Mouse (Mus musculus): Measurements from ENCODE around the gene Lemd1. TPM values are rescaled to one million over a fixed set of nuclear protein-coding genes. Genes with fewer than 3 reads are reported as not detected.

Gene Lemd1
- polyA plus RNA-seq, 1 experiment from 2014 or later: not detected

DNA sequence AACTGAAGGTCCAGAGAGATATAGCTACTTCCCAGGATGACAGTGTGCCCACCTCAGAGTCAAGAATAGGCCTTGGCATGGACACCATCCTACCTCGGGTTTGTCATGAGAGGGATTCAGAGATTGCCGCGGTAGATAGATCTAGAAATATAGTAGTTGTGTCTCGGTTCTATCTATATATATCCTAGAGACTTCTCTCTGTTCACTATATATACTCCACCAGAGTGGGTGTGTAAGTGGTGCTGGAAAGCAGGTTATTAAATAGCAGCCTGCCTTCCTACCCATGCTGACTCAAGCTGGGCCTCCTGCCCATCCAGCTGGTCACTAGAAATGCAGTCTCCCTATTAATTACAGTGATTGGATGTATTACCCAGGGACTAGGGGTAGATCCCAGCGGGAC, 11.5 kb downstream of the Lemd1 start:
- H3K9ac ChIP-seq: no peak overlapping the region

DNA sequence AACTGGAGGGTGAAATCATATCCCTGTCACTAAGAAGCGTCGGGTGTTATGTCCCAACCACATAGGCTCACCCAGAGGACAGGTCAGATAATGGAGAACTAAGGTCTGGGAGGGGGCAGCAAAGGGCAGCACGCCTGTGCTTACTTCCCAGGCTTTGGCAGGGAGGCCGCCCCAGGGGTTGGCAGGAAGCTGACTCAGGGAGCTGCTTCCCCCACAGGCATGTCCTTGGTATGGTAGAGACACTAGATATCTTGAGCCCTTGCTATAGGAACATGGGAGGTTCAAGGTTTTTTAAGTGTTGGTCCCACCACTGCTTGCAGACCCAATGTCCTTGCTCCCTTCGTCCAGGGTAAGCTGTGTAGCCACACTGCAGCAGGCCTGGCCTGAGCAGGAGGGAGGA, 14.7 kb downstream of the Lemd1 start:
- H3K9ac ChIP-seq: no peak overlapping the region
- H3K4me3 ChIP-seq: no peak overlapping the region
- H3K27me3 ChIP-seq (replicated peaks): peaks cover 42% of the 10 kb centered on the region
- no peak overlapping the region for H3K4me2 ChIP-seq
- 42% methylated on average over 5 of the region's 5 CpGs for WGBS
- H3K9me3 ChIP-seq (replicated peaks): no peaks in the 10 kb centered on the region
- H3K4me1 ChIP-seq (replicated peaks): peaks cover 34% of the 10 kb centered on the region
- no peak for ATAC-seq (ENCODE audit: insufficient number of reproducible peaks, low FRiP score)
- no peaks in the 10 kb centered on the region for H3K36me3 ChIP-seq
- no peak overlapping the region for H3K27ac ChIP-seq (ENCODE audit: poor library complexity, severe bottlenecking)

More for the DNA sequence above, 11.5 kb downstream of the Lemd1 start:
- H3K27ac ChIP-seq (ENCODE audit: poor library complexity, severe bottlenecking): no peak overlapping the region
- WGBS: 82% methylated on average over 5 of the region's 5 CpGs
- peaks cover 36% of the 10 kb centered on the region for H3K4me1 ChIP-seq (replicated peaks)
- no peaks in the 10 kb centered on the region for H3K36me3 ChIP-seq
- peaks cover 62% of the 10 kb centered on the region for H3K27me3 ChIP-seq (replicated peaks)
- ATAC-seq (ENCODE audit: insufficient number of reproducible peaks, low FRiP score): no peak
- no peak overlapping the region for H3K4me2 ChIP-seq
- no peaks in the 10 kb centered on the region for H3K9me3 ChIP-seq (replicated peaks)
- H3K4me3 ChIP-seq: no peak overlapping the region

DNA sequence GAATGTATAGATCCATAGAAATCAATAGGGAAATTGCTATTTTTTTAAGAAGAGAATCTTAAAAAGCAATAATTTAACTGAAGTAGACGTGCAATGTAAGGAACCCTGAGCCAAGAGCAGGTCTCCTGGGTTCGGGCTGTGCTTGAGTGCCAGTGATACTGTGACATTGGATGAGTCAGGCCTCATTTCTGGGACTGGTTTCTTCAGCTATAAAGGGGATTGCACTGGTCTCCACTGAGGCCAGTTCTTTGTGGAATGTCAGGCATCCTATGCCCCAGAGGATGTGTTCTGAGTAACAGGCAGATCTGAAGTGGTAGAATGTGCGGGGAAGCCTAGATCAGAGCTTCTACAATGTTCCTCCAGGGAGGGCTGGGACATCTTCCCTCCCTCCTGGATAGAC, 15.6 kb downstream of the Lemd1 start:
- Histone ChIP-seq H3K4me3 (no peak overlapping the region), H3K27ac (ENCODE audit: poor library complexity, severe bottlenecking) (no peak overlapping the region), H3K27me3 (replicated peaks) (peaks cover 42% of the 10 kb centered on the region), H3K4me1 (replicated peaks) (peaks cover 38% of the 10 kb centered on the region), H3K4me2 (no peak overlapping the region), H3K9ac (no peak overlapping the region), H3K36me3 (no peaks in the 10 kb centered on the region), H3K9me3 (replicated peaks) (no peaks in the 10 kb centered on the region)
- ATAC-seq (ENCODE audit: insufficient number of reproducible peaks, low FRiP score): no peak
- 53% methylated on average over 3 of the region's 3 CpGs for WGBS

DNA sequence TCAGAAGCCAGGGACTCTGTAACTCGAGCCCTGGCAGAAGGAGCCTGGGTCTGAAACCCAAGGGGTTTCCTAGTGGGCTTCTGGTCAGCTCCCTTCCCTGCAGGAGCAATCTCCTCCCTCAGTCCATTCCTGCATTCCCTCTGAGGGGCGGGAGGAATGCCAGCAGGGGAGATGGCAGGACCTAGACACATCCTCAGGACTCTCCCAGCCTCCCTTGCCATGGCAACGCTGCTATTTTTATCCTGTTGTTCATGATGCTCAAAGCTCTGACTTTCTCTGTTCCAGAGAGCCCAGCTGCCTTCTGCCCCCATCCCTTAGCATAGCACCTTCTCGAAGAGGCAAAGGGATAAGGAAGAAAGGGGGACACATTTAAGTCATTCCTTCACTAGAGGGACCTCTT, 16.9 kb downstream of the Lemd1 start:
- 7% methylated on average over 4 of the region's 4 CpGs for WGBS
- Histone ChIP-seq H3K4me2 (no peak overlapping the region), H3K27ac (ENCODE audit: poor library complexity, severe bottlenecking) (no peak overlapping the region), H3K9me3 (replicated peaks) (no peaks in the 10 kb centered on the region), H3K9ac (no peak overlapping the region), H3K36me3 (no peaks in the 10 kb centered on the region), H3K27me3 (replicated peaks) (peaks cover 38% of the 10 kb centered on the region), H3K4me3 (no peak overlapping the region), H3K4me1 (replicated peaks) (peaks cover 50% of the 10 kb centered on the region)
- no peak for ATAC-seq (ENCODE audit: insufficient number of reproducible peaks, low FRiP score)

DNA sequence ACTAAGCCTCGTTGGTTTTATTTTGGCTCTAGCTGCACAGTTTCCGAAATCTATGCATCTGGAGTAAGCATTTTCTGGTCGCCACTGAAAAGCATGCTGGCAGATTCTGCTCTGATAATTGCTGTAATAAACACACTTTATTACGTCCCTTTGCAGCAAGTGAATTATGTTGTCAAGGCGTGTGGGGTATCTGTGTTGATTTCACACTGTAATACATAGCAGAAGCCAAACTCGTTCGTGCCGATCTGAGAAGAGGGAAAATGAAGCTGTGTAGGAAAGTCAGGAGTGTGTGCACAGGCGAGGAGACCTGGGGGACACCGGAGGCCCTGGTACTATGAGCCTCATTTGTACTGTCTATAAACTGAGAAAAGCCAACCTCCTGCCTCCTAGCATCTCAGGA, 18.2 kb downstream of the Lemd1 start:
- WGBS: 73% methylated on average over 10 of the region's 10 CpGs
- peaks cover 51% of the 10 kb centered on the region for H3K4me1 ChIP-seq (replicated peaks)
- H3K36me3 ChIP-seq: no peaks in the 10 kb centered on the region
- H3K4me2 ChIP-seq: no peak overlapping the region
- no peak overlapping the region for H3K9ac ChIP-seq
- H3K4me3 ChIP-seq: no peak overlapping the region
- H3K9me3 ChIP-seq (replicated peaks): no peaks in the 10 kb centered on the region
- ATAC-seq (ENCODE audit: insufficient number of reproducible peaks, low FRiP score): no peak
- peaks cover 28% of the 10 kb centered on the region for H3K27me3 ChIP-seq (replicated peaks)
- no peak overlapping the region for H3K27ac ChIP-seq (ENCODE audit: poor library complexity, severe bottlenecking)

DNA sequence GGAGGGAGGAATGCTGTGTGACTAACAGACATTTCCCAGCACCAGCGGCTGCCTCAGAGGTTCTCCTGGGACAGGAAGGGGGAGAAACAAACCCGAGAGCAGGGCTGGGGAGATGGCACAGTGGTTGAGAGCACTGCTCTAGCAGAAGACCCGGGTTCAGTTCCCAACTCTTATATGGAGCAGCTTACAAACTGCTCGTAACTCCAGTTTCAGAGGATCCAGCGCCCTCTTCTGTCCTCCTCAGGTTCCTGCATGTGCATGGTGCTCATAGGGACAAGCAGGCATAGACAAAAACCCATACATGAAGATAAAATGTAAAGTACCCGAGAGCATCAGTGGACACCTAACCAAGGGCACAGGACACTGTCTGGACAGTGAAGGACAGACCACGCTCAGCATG, 19.7 kb downstream of the Lemd1 start:
- peaks cover 38% of the 10 kb centered on the region for H3K27me3 ChIP-seq (replicated peaks)
- 19% methylated on average over 7 of the region's 7 CpGs for WGBS
- peaks cover 44% of the 10 kb centered on the region for H3K4me1 ChIP-seq (replicated peaks)
- H3K9ac ChIP-seq: no peak overlapping the region
- ATAC-seq (ENCODE audit: insufficient number of reproducible peaks, low FRiP score): no peak
- no peaks in the 10 kb centered on the region for H3K36me3 ChIP-seq
- H3K4me3 ChIP-seq: no peak overlapping the region
- no peak overlapping the region for H3K27ac ChIP-seq (ENCODE audit: poor library complexity, severe bottlenecking)
- no peaks in the 10 kb centered on the region for H3K9me3 ChIP-seq (replicated peaks)
- no peak overlapping the region for H3K4me2 ChIP-seq

DNA sequence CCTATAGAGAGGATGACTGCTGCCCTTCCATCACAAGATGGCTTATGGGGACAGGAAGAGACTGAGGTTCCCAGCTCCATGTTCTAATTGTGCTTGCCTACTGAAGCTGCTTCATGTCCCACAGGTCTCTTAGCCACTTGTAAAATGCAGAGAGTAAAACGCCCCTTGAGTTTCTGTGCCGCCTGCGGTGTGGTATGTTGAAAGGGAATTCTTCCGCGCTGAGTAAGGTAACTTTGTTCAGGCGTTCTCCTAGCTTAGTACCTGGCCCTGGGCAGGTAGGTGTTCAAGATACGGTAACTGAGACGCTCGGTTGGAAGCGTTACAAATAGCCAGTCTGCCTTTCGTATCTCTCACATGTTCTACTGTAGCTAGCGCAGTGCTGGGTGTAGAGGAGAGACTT, 20.4 kb downstream of the Lemd1 start:
- Histone ChIP-seq H3K9me3 (replicated peaks) (no peaks in the 10 kb centered on the region), H3K4me1 (replicated peaks) (peaks cover 39% of the 10 kb centered on the region), H3K27ac (ENCODE audit: poor library complexity, severe bottlenecking) (no peak overlapping the region), H3K4me2 (peak overlapping the region; percentile 62), H3K27me3 (replicated peaks) (peaks cover 43% of the 10 kb centered on the region), H3K9ac (no peak overlapping the region), H3K36me3 (no peaks in the 10 kb centered on the region), H3K4me3 (0 out of 2 replicates have a peak overlapping the region, but pooled peaks have one; percentile 40)
- ATAC-seq (ENCODE audit: insufficient number of reproducible peaks, low FRiP score): no peak
- 37% methylated on average over 12 of the region's 12 CpGs for WGBS

DNA sequence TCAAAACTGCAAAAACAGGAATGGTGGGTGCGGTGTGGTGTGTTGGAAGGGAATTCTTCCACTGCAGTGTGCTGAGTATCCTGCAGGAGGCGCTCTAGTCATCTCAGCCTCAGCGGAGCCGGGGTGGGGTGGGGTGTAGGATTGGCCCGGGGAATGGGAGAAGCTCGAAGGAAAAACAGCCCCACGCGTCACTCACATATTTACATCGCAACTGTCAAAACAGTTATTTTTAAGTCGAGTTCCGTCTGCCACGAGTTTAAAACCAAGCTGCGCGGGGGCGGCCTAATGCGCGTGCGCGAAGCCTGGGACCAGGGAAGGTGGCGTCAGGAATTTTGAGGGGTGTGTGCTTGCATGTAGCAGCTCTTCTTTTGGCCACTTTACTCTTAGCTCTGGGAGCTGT, 21.0 kb downstream of the Lemd1 start:
- WGBS: 7% methylated on average over 20 of the region's 20 CpGs
- Histone ChIP-seq H3K36me3 (no peaks in the 10 kb centered on the region), H3K27me3 (replicated peaks) (peaks cover 48% of the 10 kb centered on the region), H3K9me3 (replicated peaks) (no peaks in the 10 kb centered on the region), H3K27ac (ENCODE audit: poor library complexity, severe bottlenecking) (no peak overlapping the region), H3K9ac (no peak overlapping the region), H3K4me1 (replicated peaks) (peaks cover 39% of the 10 kb centered on the region), H3K4me2 (peak overlapping the region; percentile 62), H3K4me3 (peak overlapping the region; percentile 40)
- no peak for ATAC-seq (ENCODE audit: insufficient number of reproducible peaks, low FRiP score)

DNA sequence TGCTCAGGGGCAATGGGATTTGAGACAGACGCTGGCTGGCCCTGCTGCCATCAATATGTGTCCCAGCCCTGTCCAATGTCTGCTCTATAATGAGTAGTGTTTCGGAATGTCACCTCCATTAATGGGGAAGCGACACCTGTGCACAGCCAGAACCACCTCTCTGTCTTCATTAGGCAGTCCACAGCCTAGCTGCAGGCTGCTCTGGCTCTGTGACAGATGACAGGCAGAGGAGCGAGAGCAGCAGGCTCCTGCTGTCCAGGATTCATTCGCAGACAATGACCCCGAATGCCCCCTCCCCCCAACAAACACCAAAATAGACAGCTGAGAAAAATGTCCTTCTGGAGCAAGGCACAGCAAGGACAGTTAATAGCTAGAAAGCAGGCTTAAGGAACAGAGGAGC, 21.8 kb downstream of the Lemd1 start:
- Histone ChIP-seq H3K4me2 (no peak overlapping the region), H3K36me3 (no peaks in the 10 kb centered on the region), H3K9me3 (replicated peaks) (no peaks in the 10 kb centered on the region), H3K27ac (ENCODE audit: poor library complexity, severe bottlenecking) (no peak overlapping the region), H3K9ac (no peak overlapping the region), H3K4me1 (replicated peaks) (peaks cover 31% of the 10 kb centered on the region), H3K4me3 (no peak overlapping the region), H3K27me3 (replicated peaks) (peaks cover 51% of the 10 kb centered on the region)
- ATAC-seq (ENCODE audit: insufficient number of reproducible peaks, low FRiP score): no peak
- 47% methylated on average over 6 of the region's 6 CpGs for WGBS

DNA sequence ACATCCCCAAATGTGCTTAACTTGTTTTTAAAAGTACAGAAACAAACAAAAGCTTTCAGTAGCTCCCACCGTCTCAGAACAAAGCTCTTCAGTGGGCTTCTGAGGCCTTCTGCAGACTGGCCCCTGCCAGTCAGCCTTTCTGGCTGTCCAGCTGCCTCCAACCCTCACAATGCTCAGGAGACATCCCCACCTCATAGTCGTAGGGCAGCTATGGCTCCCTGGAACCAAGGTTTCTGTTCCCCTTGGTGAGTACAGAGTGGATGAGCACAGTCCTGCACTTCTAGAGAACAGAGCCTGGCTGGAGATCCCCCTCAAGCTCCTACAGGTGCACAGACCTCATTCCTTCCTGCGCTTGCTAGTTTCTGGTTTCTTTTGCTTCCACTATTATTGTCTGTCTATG, 25.0 kb downstream of the Lemd1 start:
- ATAC-seq (ENCODE audit: insufficient number of reproducible peaks, low FRiP score): no peak
- no peaks in the 10 kb centered on the region for H3K9me3 ChIP-seq (replicated peaks)
- no peak overlapping the region for H3K4me3 ChIP-seq
- no peak overlapping the region for H3K27ac ChIP-seq (ENCODE audit: poor library complexity, severe bottlenecking)
- peaks cover 44% of the 10 kb centered on the region for H3K27me3 ChIP-seq (replicated peaks)
- H3K4me1 ChIP-seq (replicated peaks): peaks cover 24% of the 10 kb centered on the region
- no peaks in the 10 kb centered on the region for H3K36me3 ChIP-seq
- 48% methylated on average over 3 of the region's 3 CpGs for WGBS
- H3K9ac ChIP-seq: no peak overlapping the region
- H3K4me2 ChIP-seq: no peak overlapping the region

DNA sequence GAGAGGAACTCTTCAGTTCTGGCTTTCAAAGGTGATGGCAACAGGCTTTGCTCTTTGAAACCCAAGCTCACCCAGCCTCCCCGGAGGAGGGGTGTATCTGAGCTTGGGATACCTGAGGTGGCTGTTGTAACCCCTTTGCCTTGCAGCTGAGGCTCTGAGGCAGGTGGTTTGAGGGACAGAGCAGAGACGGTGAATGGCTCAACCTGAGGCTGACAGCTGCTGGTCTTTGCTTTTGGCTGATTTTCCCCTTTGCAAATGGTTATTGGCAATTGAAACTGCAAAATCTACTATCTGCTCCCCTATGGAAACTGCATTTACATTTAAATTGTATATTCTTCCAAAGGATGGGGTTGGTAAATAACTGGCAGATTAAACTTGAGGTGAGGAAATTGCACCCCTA, 30.4 kb downstream of the Lemd1 start:
- no peaks in the 10 kb centered on the region for H3K36me3 ChIP-seq
- no peak overlapping the region for H3K27ac ChIP-seq (ENCODE audit: poor library complexity, severe bottlenecking)
- peaks cover 28% of the 10 kb centered on the region for H3K27me3 ChIP-seq (replicated peaks)
- H3K4me3 ChIP-seq: no peak overlapping the region
- H3K4me2 ChIP-seq: no peak overlapping the region
- no peaks in the 10 kb centered on the region for H3K9me3 ChIP-seq (replicated peaks)
- H3K4me1 ChIP-seq (replicated peaks): peaks cover 6% of the 10 kb centered on the region; the same call in 1 of the 2 replicates
- no peak for ATAC-seq (ENCODE audit: insufficient number of reproducible peaks, low FRiP score)
- no peak overlapping the region for H3K9ac ChIP-seq
- 33% methylated on average over 2 of the region's 2 CpGs for WGBS

DNA sequence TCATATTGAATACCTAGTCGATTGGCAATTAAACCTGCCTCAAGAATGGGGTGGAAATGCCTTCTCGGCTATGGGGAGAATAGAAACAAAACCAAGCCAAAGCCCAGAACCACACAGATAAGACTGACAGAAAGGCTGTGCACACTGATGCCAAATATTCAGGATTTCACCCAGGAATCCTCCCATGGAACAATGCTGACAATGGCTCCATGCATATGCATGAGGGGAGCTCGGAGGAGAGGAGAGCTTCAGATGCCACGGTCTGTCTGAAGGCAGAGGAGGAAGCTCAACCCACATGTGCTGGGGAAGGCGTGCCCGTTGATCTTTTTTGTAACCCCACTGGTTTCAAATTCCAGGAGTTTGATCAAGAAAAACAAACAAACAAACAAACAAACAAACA, 30.9 kb downstream of the Lemd1 start:
- Histone ChIP-seq H3K9me3 (replicated peaks) (no peaks in the 10 kb centered on the region), H3K36me3 (no peaks in the 10 kb centered on the region), H3K4me3 (no peak overlapping the region), H3K9ac (no peak overlapping the region), H3K27me3 (replicated peaks) (peaks cover 26% of the 10 kb centered on the region), H3K27ac (ENCODE audit: poor library complexity, severe bottlenecking) (no peak overlapping the region), H3K4me2 (no peak overlapping the region), H3K4me1 (replicated peaks) (peaks cover under 1% of the 10 kb centered on the region; the same call in 1 of the 2 replicates)
- ATAC-seq (ENCODE audit: insufficient number of reproducible peaks, low FRiP score): no peak
- WGBS: 44% methylated on average over 6 of the region's 6 CpGs

All from heart, embryonic 12.5 days (tissue).